Mouse (Mus musculus) embryonic facial prominence, embryonic 14.5 days (tissue): Measurements from ENCODE around the gene Mvp. TPM values are rescaled to one million over a fixed set of nuclear protein-coding genes. Genes with fewer than 3 reads are reported as not detected.

Source experiments
- ATAC-seq: fragments of 200-750 bp; cut with Nextera tagmentation; 2 replicates; pipeline ENCODE4 v1.8.0; 2017; ENCODE audit warnings: low read depth, moderate number of reproducible peaks, moderate TSS enrichment
- DNase-seq: peaks from one replicate; pipeline ENCODE4 v3.0.0-alpha.2; 2015; ENCODE audit warnings: low spot score
- H3K27ac ChIP-seq: fragments of 300-500 bp; sonication (generic); replicated peaks from 2 replicates; pipeline ENCODE4 v1.5.1; 2014; ENCODE audit warnings: low read depth, mild to moderate bottlenecking, low read length, moderate library complexity
- H3K27me3 ChIP-seq: fragments of 300-500 bp; sonication (generic); replicated peaks from 2 replicates; pipeline ENCODE4 v1.6.1; 2014; ENCODE audit warnings: low read length; ENCODE audit not compliant: control insufficient read depth, insufficient read depth
- H3K36me3 ChIP-seq: fragments of 300-500 bp; sonication (generic); 2 replicates; pipeline ENCODE4 v1.6.1; 2014; ENCODE audit warnings: low read length, mixed read lengths; ENCODE audit not compliant: control insufficient read depth, insufficient read depth
- H3K4me1 ChIP-seq: fragments of 300-500 bp; sonication (generic); 2 replicates; pipeline ENCODE4 v1.6.1; 2014; ENCODE audit warnings: antibody characterized with exemption, low read length; ENCODE audit not compliant: control insufficient read depth, insufficient read depth
- H3K4me2 ChIP-seq: fragments of 300-500 bp; sonication (generic); 2 replicates; pipeline ENCODE4 v1.6.1; 2014; ENCODE audit warnings: low read depth, mild to moderate bottlenecking, low read length, moderate library complexity, mixed read lengths
- H3K4me3 ChIP-seq: fragments of 300-500 bp; sonication (generic); 2 replicates; pipeline ENCODE4 v1.5.1; 2014; ENCODE audit warnings: low read depth, mild to moderate bottlenecking, low read length
- H3K9ac ChIP-seq: fragments of 300-500 bp; sonication (generic); 2 replicates; pipeline ENCODE4 v1.6.1; 2014; ENCODE audit warnings: low read depth, mild to moderate bottlenecking, low read length, moderate library complexity, mixed read lengths
- H3K9me3 ChIP-seq: fragments of 300-500 bp; sonication (generic); 2 replicates; pipeline ENCODE4 v1.6.1; 2016; ENCODE audit warnings: low read length; ENCODE audit not compliant: control insufficient read depth
- WGBS: fragments of 180-500 bp; shearing (Covaris S2); extraction: QIAGEN DNeasy Blood & Tissue Kit; methylation state at CpG from one replicate; pipeline ENCODE4 v1.1.7; 2014; 5-methylcytosine and 5-hydroxymethylcytosine counted together
- polyA plus RNA-seq: library from polyadenylated mRNA; unstranded; fragments of >200 nt; fragmentation: Nextera tagmentation; extraction: Ambion mirVana; gene quantifications from 2 replicates; pipeline ENCODE4 v1.2.1, GENCODE M21; 2014

The Mvp gene
- polyA plus RNA-seq = 9.5 and 9.9 TPM in 2 replicates

- Histone ChIP-seq H3K9ac (peak within 1 kb of the TSS; percentile 80; the same call in 1 of the 2 replicates), H3K4me1 (peaks cover 21% of the 10 kb centered on the region), H3K4me2 (peak within 1 kb of the TSS; percentile 83), H3K27me3 (no peaks in the 10 kb centered on the region), H3K27ac (no peak within 1 kb of the TSS; the same call in 1 of the 2 replicates), H3K4me3 (peak within 1 kb of the TSS; percentile 73), H3K9me3 (no peaks in the 10 kb centered on the region), H3K36me3 (peaks cover 40% of the 10 kb centered on the region)
- DNase-seq (peak; percentile 38), ATAC-seq (no peak)
- WGBS = 49% methylated on average over 11 of the region's 11 CpGs
Observed at GRCm38 (mm10) chr7:127014320-127014719, at the start of gene Mvp. TSS of gene Mvp (minus strand) at chr7:127014621.

- no peak for ATAC-seq
Observed at GRCm38 (mm10) chr7:127055026-127055585, 40.7 kb upstream of the Mvp start.

GRCm38 (mm10) chr7:127041851-127042672, 27.6 kb upstream of the Mvp start, which contains the start of gene Kif22:
TSS of gene Kif22 (minus strand) at chr7:127042471.
- Histone ChIP-seq H3K27me3 (no peaks in the 10 kb centered on the region), H3K36me3 (peaks cover 14% of the 10 kb centered on the region; the same call in 1 of the 2 replicates), H3K4me1 (peaks cover 5% of the 10 kb centered on the region; the same call in 1 of the 2 replicates), H3K4me3 (peak within 1 kb of the TSS; percentile 80), H3K4me2 (peak within 1 kb of the TSS; percentile 79), H3K9me3 (no peaks in the 10 kb centered on the region), H3K9ac (peak within 1 kb of the TSS; percentile 87), H3K27ac (peak within 1 kb of the TSS; percentile 76)
- under 1% methylated on average over 51 of the region's 53 CpGs for WGBS
- ATAC-seq (peak; percentile 91), DNase-seq (peak; percentile 96)

More at GRCm38 (mm10) chr7:127055026-127055585, 40.7 kb upstream of the Mvp start:
- Histone ChIP-seq H3K4me1 (no peaks in the 10 kb centered on the region), H3K27me3 (no peaks in the 10 kb centered on the region), H3K4me3 (no peak overlapping the region), H3K27ac (no peak overlapping the region), H3K4me2 (no peak overlapping the region), H3K36me3 (no peaks in the 10 kb centered on the region), H3K9me3 (no peaks in the 10 kb centered on the region), H3K9ac (no peak overlapping the region)
- 65% methylated on average over 5 of the region's 5 CpGs for WGBS
- no peak for DNase-seq

- Histone ChIP-seq H3K4me1 (peaks cover 6% of the 10 kb centered on the region; the same call in 1 of the 2 replicates), H3K36me3 (peaks cover 72% of the 10 kb centered on the region), H3K27me3 (no peaks in the 10 kb centered on the region), H3K9ac (no peak overlapping the region), H3K4me3 (no peak overlapping the region), H3K9me3 (no peaks in the 10 kb centered on the region), H3K4me2 (no peak overlapping the region), H3K27ac (no peak overlapping the region)
- no peak for ATAC-seq
- DNase-seq = no peak
- 94% methylated on average over 1 of the region's 1 CpGs for WGBS
Observed at GRCm38 (mm10) chr7:127031244-127031643, 16.8 kb upstream of the Mvp start.

GRCm38 (mm10) chr7:127030172-127030571, 15.8 kb upstream of the Mvp start:
- H3K27ac ChIP-seq = no peak overlapping the region
- ATAC-seq (no peak), DNase-seq (no peak)
- no peak overlapping the region for H3K4me3 ChIP-seq
- peaks cover 69% of the 10 kb centered on the region for H3K36me3 ChIP-seq
- no peak overlapping the region for H3K9ac ChIP-seq
- H3K4me2 ChIP-seq = no peak overlapping the region
- H3K4me1 ChIP-seq = peaks cover 6% of the 10 kb centered on the region; the same call in 1 of the 2 replicates
- H3K27me3 ChIP-seq = no peaks in the 10 kb centered on the region
- H3K9me3 ChIP-seq = no peaks in the 10 kb centered on the region
- 96% methylated on average over 1 of the region's 1 CpGs for WGBS

GRCm38 (mm10) chr7:127027885-127028284, 13.5 kb upstream of the Mvp start:
- Histone ChIP-seq H3K9ac (peak overlapping the region; percentile 98), H3K27ac (peak overlapping the region; percentile 99), H3K9me3 (no peaks in the 10 kb centered on the region), H3K4me3 (peak overlapping the region; percentile 87), H3K27me3 (no peaks in the 10 kb centered on the region), H3K4me2 (peak overlapping the region; percentile 79), H3K36me3 (peaks cover 64% of the 10 kb centered on the region), H3K4me1 (peaks cover 18% of the 10 kb centered on the region)
- ATAC-seq (no peak), DNase-seq (no peak)
- 61% methylated on average over 8 of the region's 8 CpGs for WGBS

- peak within 1 kb of the TSS; percentile 79 for H3K4me2 ChIP-seq
- peaks cover 18% of the 10 kb centered on the region for H3K4me1 ChIP-seq
- peak within 1 kb of the TSS; percentile 99 for H3K27ac ChIP-seq
- peaks cover 64% of the 10 kb centered on the region for H3K36me3 ChIP-seq
- H3K4me3 ChIP-seq = peak within 1 kb of the TSS; percentile 87
- WGBS = 2% methylated on average over 29 of the region's 63 CpGs
- H3K9me3 ChIP-seq = no peaks in the 10 kb centered on the region
- peak; percentile 92 for ATAC-seq
- DNase-seq = peak; percentile 99
- no peaks in the 10 kb centered on the region for H3K27me3 ChIP-seq
- peak within 1 kb of the TSS; percentile 98 for H3K9ac ChIP-seq
Observed at GRCm38 (mm10) chr7:127026984-127027726, 12.7 kb upstream of the Mvp start, which contains the start of gene Maz. TSS of gene Maz (minus strand) at chr7:127027037.

GRCm38 (mm10) chr7:127026616-127026983, 12.2 kb upstream of the Mvp start:
- no peaks in the 10 kb centered on the region for H3K27me3 ChIP-seq
- no peaks in the 10 kb centered on the region for H3K9me3 ChIP-seq
- H3K27ac ChIP-seq = peak overlapping the region; percentile 99
- H3K4me2 ChIP-seq = peak overlapping the region; percentile 79
- no CpG with 5 or more reads among the region's 48 CpGs for WGBS
- H3K4me1 ChIP-seq = peaks cover 18% of the 10 kb centered on the region
- H3K4me3 ChIP-seq = peak overlapping the region; percentile 87
- DNase-seq (no peak), ATAC-seq (peak; percentile 1; the same call in 1 of the 2 replicates)
- peak overlapping the region; percentile 98 for H3K9ac ChIP-seq
- peaks cover 61% of the 10 kb centered on the region for H3K36me3 ChIP-seq
